Mouse (Mus musculus) midbrain, embryonic 16.5 days (tissue): ENCODE results near the gene March9. TPM values are rescaled to one million over a fixed set of nuclear protein-coding genes. Genes with fewer than 3 reads are reported as not detected.

Source experiments
- ATAC-seq: fragments of 200-750 bp; cut with Nextera tagmentation; 2 replicates; pipeline ENCODE4 v1.8.0; 2017; ENCODE audit warnings: moderate TSS enrichment
- H3K27ac ChIP-seq: fragments of 300-500 bp; sonication (generic); 2 replicates; pipeline ENCODE4 v1.5.1; 2014; ENCODE audit warnings: mild to moderate bottlenecking, low read length, mixed read lengths
- H3K27me3 ChIP-seq: fragments of 300-500 bp; sonication (generic); 2 replicates; pipeline ENCODE4 v1.6.1; 2014; ENCODE audit warnings: low read depth, low read length, mixed read lengths; ENCODE audit not compliant: control insufficient read depth, insufficient read depth
- H3K36me3 ChIP-seq: fragments of 300-500 bp; sonication (generic); 2 replicates; pipeline ENCODE4 v1.6.1; 2014; ENCODE audit warnings: mild to moderate bottlenecking, low read length, moderate library complexity, mixed read lengths; ENCODE audit not compliant: control insufficient read depth, insufficient read depth
- H3K4me1 ChIP-seq: fragments of 300-500 bp; sonication (generic); 2 replicates; pipeline ENCODE4 v1.6.1; 2014; ENCODE audit warnings: mild to moderate bottlenecking, low read length, mixed read lengths; ENCODE audit not compliant: control insufficient read depth, insufficient read depth
- H3K4me2 ChIP-seq: fragments of 300-500 bp; sonication (generic); 2 replicates; pipeline ENCODE4 v1.6.1; 2014; ENCODE audit warnings: mild to moderate bottlenecking, low read length, mixed read lengths
- H3K4me3 ChIP-seq: fragments of 300-500 bp; sonication (generic); 2 replicates; pipeline ENCODE4 v1.5.1; 2014; ENCODE audit warnings: low read depth, mild to moderate bottlenecking, low read length, moderate library complexity, mixed read lengths
- H3K9ac ChIP-seq: fragments of 300-500 bp; sonication (generic); 2 replicates; pipeline ENCODE4 v1.6.1; 2014; ENCODE audit warnings: low read depth, low read length, mixed read lengths
- H3K9me3 ChIP-seq: fragments of 300-500 bp; sonication (generic); replicated peaks from 2 replicates; pipeline ENCODE4 v1.6.1; 2014; ENCODE audit warnings: mild to moderate bottlenecking, low read length, mixed read lengths; ENCODE audit not compliant: control insufficient read depth, poor library complexity, severe bottlenecking
- WGBS: fragments of 180-500 bp; shearing (Covaris S2); extraction: QIAGEN DNeasy Blood & Tissue Kit; methylation state at CpG from one replicate; pipeline ENCODE4 v1.1.7; 2014; 5-methylcytosine and 5-hydroxymethylcytosine counted together
- polyA plus RNA-seq: library from polyadenylated mRNA; unstranded; fragments of >200 nt; fragmentation: Nextera tagmentation; extraction: Ambion mirVana; gene quantifications from 2 replicates; pipeline ENCODE4 v1.2.1, GENCODE M21; 2015

Gene March9
- polyA plus RNA-seq, 1 experiment from 2014 or later, result 6.3 TPM

DNA sequence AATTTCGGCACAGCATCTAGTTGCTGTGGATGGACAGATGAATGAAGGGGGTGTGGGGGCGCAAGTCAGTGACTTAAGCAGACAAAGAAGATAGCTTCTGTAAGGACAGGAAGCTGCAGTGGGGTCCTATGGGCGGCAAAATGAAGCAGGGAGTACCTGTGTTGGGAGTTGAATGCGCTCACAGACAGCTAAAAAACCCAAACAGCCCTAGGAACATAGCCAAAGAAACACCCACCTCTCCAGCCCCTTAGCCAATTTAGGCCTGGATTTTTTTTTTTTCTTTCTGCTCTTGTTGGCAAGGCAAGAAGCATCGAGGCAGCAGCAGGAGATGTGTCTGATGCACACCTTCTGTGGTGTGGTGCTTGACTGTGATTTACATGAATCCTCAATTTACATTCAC is 1.1 kb upstream of the March9 start:
- H3K9ac ChIP-seq, result peak overlapping the region; percentile 91
- H3K27me3 ChIP-seq, result no peaks in the 10 kb centered on the region
- H3K36me3 ChIP-seq, result peaks cover 25% of the 10 kb centered on the region
- peak overlapping the region; percentile 89 for H3K27ac ChIP-seq
- ATAC-seq, result no peak
- H3K4me3 ChIP-seq, result peak overlapping the region; percentile 85
- peak overlapping the region; percentile 82 for H3K4me2 ChIP-seq
- H3K4me1 ChIP-seq, result peaks cover 32% of the 10 kb centered on the region
- no peaks in the 10 kb centered on the region for H3K9me3 ChIP-seq
- WGBS, result 11% methylated on average over 5 of the region's 5 CpGs

DNA sequence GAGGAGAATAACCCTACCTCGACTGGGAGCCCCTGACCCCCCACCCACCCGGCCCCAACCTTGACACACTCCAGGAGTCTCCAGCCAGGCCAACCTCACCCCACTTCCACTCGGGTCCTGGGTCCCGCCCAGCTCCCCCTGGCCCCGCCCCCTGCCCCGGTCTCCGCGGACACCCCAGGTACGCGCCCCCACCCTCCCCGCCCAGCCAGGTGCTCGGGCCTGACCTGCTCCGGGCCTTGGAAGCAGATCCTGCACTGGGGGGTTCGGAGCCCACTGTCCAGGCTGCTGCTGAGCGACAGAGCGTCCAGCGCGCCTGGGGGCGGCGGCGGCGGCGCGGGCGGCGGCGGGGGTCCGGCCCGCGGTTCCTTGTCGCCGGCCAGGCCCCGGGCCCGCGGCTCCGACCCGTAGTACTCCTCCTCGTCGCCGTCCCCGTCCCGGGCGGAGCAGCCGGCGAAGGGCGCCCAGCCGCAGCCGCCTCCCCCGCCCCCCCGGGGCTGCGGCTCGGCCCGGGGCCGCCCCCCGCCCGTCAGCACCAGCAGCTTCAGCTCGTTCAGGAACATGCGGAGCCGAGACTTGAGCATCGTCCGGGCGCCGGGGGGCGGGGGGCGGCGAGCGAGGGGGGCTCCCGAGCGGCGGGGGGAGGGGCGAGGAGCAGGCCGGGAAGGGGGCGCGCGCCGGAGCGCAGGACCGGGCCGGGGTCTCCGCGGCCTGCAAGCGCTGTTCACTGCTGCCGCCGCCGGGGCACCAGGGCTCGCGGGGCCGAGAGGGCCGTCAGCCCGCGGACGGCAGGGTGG is 613 bp downstream of the March9 start:
- under 1% methylated on average over 39 of the region's 92 CpGs for WGBS
- Histone ChIP-seq H3K9ac (peak overlapping the region; percentile 91), H3K4me2 (peak overlapping the region; percentile 82), H3K4me1 (peaks cover 28% of the 10 kb centered on the region), H3K36me3 (peaks cover 26% of the 10 kb centered on the region), H3K27me3 (no peaks in the 10 kb centered on the region), H3K9me3 (no peaks in the 10 kb centered on the region), H3K27ac (peak overlapping the region; percentile 89), H3K4me3 (peak overlapping the region; percentile 85)
- ATAC-seq, result 0 out of 2 replicates have a peak, but pooled peaks have one; percentile 0

GRCm38 (mm10) chr10:127058708-127059107 is 1.3 kb downstream of the March9 start:
- no peaks in the 10 kb centered on the region for H3K27me3 ChIP-seq
- H3K4me2 ChIP-seq, result peak overlapping the region; percentile 82
- 3% methylated on average over 8 of the region's 8 CpGs for WGBS
- H3K27ac ChIP-seq, result peak overlapping the region; percentile 89
- peaks cover 30% of the 10 kb centered on the region for H3K36me3 ChIP-seq
- no peaks in the 10 kb centered on the region for H3K9me3 ChIP-seq
- H3K4me1 ChIP-seq, result peaks cover 28% of the 10 kb centered on the region
- no peak for ATAC-seq
- H3K4me3 ChIP-seq, result peak overlapping the region; percentile 85
- H3K9ac ChIP-seq, result peak overlapping the region; percentile 91

- H3K9ac ChIP-seq, result peak overlapping the region; percentile 17; the same call in 1 of the 2 replicates
- H3K4me2 ChIP-seq, result peak overlapping the region; percentile 82
- 0% methylated on average over 9 of the region's 9 CpGs for WGBS
- H3K27ac ChIP-seq, result no peak overlapping the region
- H3K9me3 ChIP-seq, result no peaks in the 10 kb centered on the region
- H3K36me3 ChIP-seq, result peaks cover 30% of the 10 kb centered on the region
- H3K27me3 ChIP-seq, result no peaks in the 10 kb centered on the region
- H3K4me1 ChIP-seq, result peaks cover 28% of the 10 kb centered on the region
- H3K4me3 ChIP-seq, result peak overlapping the region; percentile 85
- no peak for ATAC-seq
Observed at GRCm38 (mm10) chr10:127058161-127058560, 1.8 kb downstream of the March9 start.

DNA sequence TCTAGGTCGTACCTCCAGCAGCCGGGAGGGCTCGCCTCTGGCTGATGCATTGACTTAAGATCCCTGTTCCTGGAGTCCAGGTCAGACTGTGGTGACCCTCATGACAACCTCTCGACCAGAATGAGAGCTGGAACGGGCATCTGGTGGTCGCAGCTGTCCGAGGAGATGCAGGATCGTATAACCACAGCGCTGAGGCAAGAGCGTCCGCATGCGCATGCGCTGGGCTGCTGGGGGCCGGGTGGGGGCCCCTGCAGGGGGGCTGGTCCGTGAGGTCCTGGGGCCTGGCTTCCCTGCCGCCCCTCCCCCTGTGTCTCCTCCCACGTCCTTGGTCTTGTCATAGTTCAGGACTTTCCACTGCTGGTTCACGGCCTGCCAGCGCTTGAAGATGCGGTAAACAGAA is 3.5 kb downstream of the March9 start:
- H3K9me3 ChIP-seq, result no peaks in the 10 kb centered on the region
- H3K27ac ChIP-seq, result no peak overlapping the region
- WGBS, result 90% methylated on average over 20 of the region's 20 CpGs
- peaks cover 5% of the 10 kb centered on the region for H3K27me3 ChIP-seq
- H3K36me3 ChIP-seq, result peaks cover 30% of the 10 kb centered on the region
- no peak overlapping the region for H3K9ac ChIP-seq
- H3K4me3 ChIP-seq, result no peak overlapping the region
- H3K4me1 ChIP-seq, result peaks cover 21% of the 10 kb centered on the region
- ATAC-seq, result no peak
- H3K4me2 ChIP-seq, result no peak overlapping the region

GRCm38 (mm10) chr10:127055406-127055805 is 4.6 kb downstream of the March9 start:
- H3K9ac ChIP-seq, result no peak overlapping the region
- H3K4me3 ChIP-seq, result no peak overlapping the region
- peaks cover 18% of the 10 kb centered on the region for H3K4me1 ChIP-seq
- no peak for ATAC-seq
- H3K27ac ChIP-seq, result no peak overlapping the region
- H3K4me2 ChIP-seq, result no peak overlapping the region
- WGBS, result 88% methylated on average over 8 of the region's 8 CpGs
- H3K27me3 ChIP-seq, result peaks cover 16% of the 10 kb centered on the region
- peaks cover 30% of the 10 kb centered on the region for H3K36me3 ChIP-seq
- H3K9me3 ChIP-seq, result no peaks in the 10 kb centered on the region

- H3K9ac ChIP-seq, result no peak overlapping the region
- WGBS, result 77% methylated on average over 4 of the region's 4 CpGs
- no peak overlapping the region for H3K27ac ChIP-seq
- no peak overlapping the region for H3K4me2 ChIP-seq
- no peaks in the 10 kb centered on the region for H3K9me3 ChIP-seq
- peaks cover 30% of the 10 kb centered on the region for H3K36me3 ChIP-seq
- H3K4me3 ChIP-seq, result no peak overlapping the region
- peaks cover 18% of the 10 kb centered on the region for H3K4me1 ChIP-seq
- no peak for ATAC-seq
- peaks cover 24% of the 10 kb centered on the region for H3K27me3 ChIP-seq
Observed at GRCm38 (mm10) chr10:127054646-127055045, 5.3 kb downstream of the March9 start.

GRCm38 (mm10) chr10:127050119-127050474 is 9.9 kb downstream of the March9 start:
- 19% methylated on average over 10 of the region's 10 CpGs for WGBS

GRCm38 (mm10) chr10:127049395-127050118 is 10.4 kb downstream of the March9 start:
- Histone ChIP-seq H3K4me2 (no peak overlapping the region), H3K9ac (0 out of 2 replicates have a peak overlapping the region, but pooled peaks have one; percentile 21), H3K27me3 (peaks cover 43% of the 10 kb centered on the region), H3K4me3 (no peak overlapping the region), H3K4me1 (peaks cover 4% of the 10 kb centered on the region; the same call in 1 of the 2 replicates), H3K9me3 (no peaks in the 10 kb centered on the region), H3K27ac (no peak overlapping the region), H3K36me3 (peaks cover 5% of the 10 kb centered on the region)
- ATAC-seq, result no peak
- 3% methylated on average over 29 of the region's 29 CpGs for WGBS

More at GRCm38 (mm10) chr10:127050119-127050474, 9.9 kb downstream of the March9 start:
- H3K4me2 ChIP-seq, result no peak overlapping the region
- no peak overlapping the region for H3K9ac ChIP-seq
- no peak overlapping the region for H3K4me3 ChIP-seq
- ATAC-seq, result no peak
- no peaks in the 10 kb centered on the region for H3K9me3 ChIP-seq
- no peak overlapping the region for H3K27ac ChIP-seq
- H3K36me3 ChIP-seq, result peaks cover 11% of the 10 kb centered on the region
- H3K27me3 ChIP-seq, result peaks cover 43% of the 10 kb centered on the region
- H3K4me1 ChIP-seq, result peaks cover 5% of the 10 kb centered on the region; the same call in 1 of the 2 replicates
